In the genomic region with DNA sequence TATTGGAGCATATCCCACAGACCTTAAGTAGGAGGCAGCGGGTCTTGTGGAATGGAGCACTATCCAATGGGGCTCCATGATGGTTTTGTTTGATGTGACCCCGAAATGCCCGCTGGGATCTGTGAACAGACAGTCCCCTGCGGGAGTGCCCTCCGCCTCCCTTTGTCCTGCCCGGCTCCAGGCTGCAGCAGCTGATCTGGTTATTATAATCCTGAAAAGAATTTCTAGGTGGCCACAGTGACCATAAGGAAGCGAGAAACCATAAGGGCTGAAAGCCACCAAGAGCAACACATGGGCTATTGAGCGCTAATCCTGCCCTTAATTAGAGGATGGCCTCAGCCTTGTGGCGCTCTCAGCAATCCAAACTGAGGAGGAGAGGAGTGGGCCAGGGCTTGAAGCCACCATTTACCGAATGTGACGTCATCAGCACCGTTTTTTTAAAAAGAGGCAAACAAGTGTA, we compare ENCODE assay signal across 12 mouse cellular contexts.
DNase-seq lines count a peak whose midpoint lies in the region; ATAC-seq and TF ChIP-seq lines count a peak whose summit lies in the region.
"Had no signal": no experiment of that assay in that cellular context is flagged by ENCODE, and none has a peak within 500 bp of the region (broad histone marks: within the 10 kb centered on the region; RNA-seq: fewer than 3 reads in every experiment).

No protein-coding gene starts in this region.

- intact Hi-C loops in left cerebral cortex, adult 2 months (cut with DNase I) = loop anchor here (5.0 kb wide), 2 partner anchors 212 to 733 kb away; no protein-coding TSS in a partner anchor

- H3K4me2 ChIP-seq in forebrain, embryonic 14.5 days (ENCODE audit: low read length) = 0 out of 2 replicates have a peak overlapping the region, but pooled peaks have one; percentile 1
- H3K4me2 ChIP-seq in midbrain, embryonic 11.5 days = peak overlapping the region; percentile 12; the same call in 1 of the 2 replicates
- H3K4me2 ChIP-seq: embryonic facial prominence, embryonic 15.5 days had no signal

- DNase-seq in brain, embryonic 14.5 days (ENCODE audit: low read depth) = peak; percentile 69
- peak; percentile 29 to 32 for DNase-seq in cerebellum, postnatal 25 days
- DNase-seq in forebrain, embryonic 14.5 days (ENCODE audit: low spot score) = peak; percentile 55
- DNase-seq in midbrain, embryonic 11.5 days (ENCODE audit: low spot score, missing footprints) = peak; percentile 91
- no peak for DNase-seq in kidney, postnatal 14 days
- DNase-seq in left cerebral cortex, adult 2 months (ENCODE audit: extremely low spot score in 1 of 2, low spot score in 2 of 2) = no peak
- no peak for DNase-seq in right cerebral cortex, adult 2 months (ENCODE audit: low spot score in 2 of 2)
- DNase-seq: gastrocnemius, postnatal 10 days; kidney, adult 9 months; liver had no signal

- H3K27ac ChIP-seq in forebrain, embryonic 14.5 days (ENCODE audit: low read depth, low read length) = no peak overlapping the region
- H3K27ac ChIP-seq in midbrain, embryonic 11.5 days (ENCODE audit: low read depth, low read length) = no peak overlapping the region
- no peak overlapping the region for H3K27ac ChIP-seq in left cerebral cortex, adult 2 months
- H3K27ac ChIP-seq: embryonic facial prominence, embryonic 15.5 days had no signal

- ATAC-seq in forebrain, embryonic 14.5 days = peak; percentile 80
- peak; percentile 89 for ATAC-seq in midbrain, embryonic 11.5 days (ENCODE audit: low FRiP score)
- ATAC-seq in granulocyte monocyte progenitor cell, adult 5-6 weeks (replicated peaks; ENCODE audit: poor library complexity, severe bottlenecking) = no peak

- H3K9me3 ChIP-seq in forebrain, embryonic 14.5 days (replicated peaks; ENCODE audit: control insufficient read depth, low read length) = no peaks in the 10 kb centered on the region
- no peaks in the 10 kb centered on the region for H3K9me3 ChIP-seq in midbrain, embryonic 11.5 days (ENCODE audit: control insufficient read depth, low read length)
- H3K9me3 ChIP-seq: embryonic facial prominence, embryonic 15.5 days had no signal

- H3K4me1 ChIP-seq in forebrain, embryonic 14.5 days (ENCODE audit: control insufficient read depth, insufficient read depth, low read length) = peaks cover 9% of the 10 kb centered on the region
- peaks cover 16% of the 10 kb centered on the region; the same call in 1 of the 2 replicates for H3K4me1 ChIP-seq in midbrain, embryonic 11.5 days (ENCODE audit: control insufficient read depth, insufficient read depth, low read length)

- H3K27me3 ChIP-seq in forebrain, embryonic 14.5 days (replicated peaks; ENCODE audit: control insufficient read depth, insufficient read depth, low read length) = no peaks in the 10 kb centered on the region
- no peaks in the 10 kb centered on the region for H3K27me3 ChIP-seq in midbrain, embryonic 11.5 days (ENCODE audit: control insufficient read depth, insufficient read depth, low read length)
- H3K27me3 ChIP-seq: embryonic facial prominence, embryonic 15.5 days had no signal

- no peaks in the 10 kb centered on the region for H3K36me3 ChIP-seq in forebrain, embryonic 14.5 days (ENCODE audit: control insufficient read depth, insufficient read depth, low read length)
- H3K36me3 ChIP-seq in midbrain, embryonic 11.5 days (ENCODE audit: control insufficient read depth, insufficient read depth, low read length) = no peaks in the 10 kb centered on the region
- H3K36me3 ChIP-seq: embryonic facial prominence, embryonic 15.5 days had no signal

- no peak for TF ChIP-seq POLR2A in brain, embryonic 14.5 days (IDR thresholded peaks at IDR 0.05; ENCODE audit: borderline replicate concordance, extremely low read depth, insufficient read depth, insufficient read length, poor library complexity, severe bottlenecking)

- H3K9ac ChIP-seq in forebrain, embryonic 14.5 days (ENCODE audit: low read length) = no peak overlapping the region
- H3K9ac ChIP-seq in midbrain, embryonic 11.5 days (ENCODE audit: low read length) = no peak overlapping the region
- H3K9ac ChIP-seq: embryonic facial prominence, embryonic 15.5 days had no signal

- no peak for TF ChIP-seq CTCF in brain, embryonic 14.5 days (IDR thresholded peaks at IDR 0.05; ENCODE audit: borderline replicate concordance, extremely low read depth, insufficient read depth, insufficient read length)
- no peak for TF ChIP-seq CTCF in left cerebral cortex, adult 2 months (IDR thresholded peaks at IDR 0.05)

- 13% methylated on average over 12 of the region's 12 CpGs for WGBS in forebrain, embryonic 14.5 days
- 19% methylated on average over 12 of the region's 12 CpGs for WGBS in midbrain, embryonic 11.5 days

- H3K4me3 ChIP-seq in forebrain, embryonic 14.5 days (ENCODE audit: low read depth, low read length) = no peak overlapping the region
- H3K4me3 ChIP-seq in midbrain, embryonic 11.5 days (ENCODE audit: low read depth, low read length) = no peak overlapping the region
- H3K4me3 ChIP-seq in left cerebral cortex, adult 2 months = no peak overlapping the region
- H3K4me3 ChIP-seq: embryonic facial prominence, embryonic 15.5 days had no signal

Comparison
In these comparisons a context has a peak if more than half of its experiments do, and no peak if none do; other contexts are left out.
1. DNase-seq: peak in brain, embryonic 14.5 days (single experiment), cerebellum, postnatal 25 days (2 of 2), forebrain, embryonic 14.5 days (single experiment) and midbrain, embryonic 11.5 days (single experiment); none in kidney, postnatal 14 days (single experiment), left cerebral cortex, adult 2 months (0 of 2) and right cerebral cortex, adult 2 months (0 of 2).